ENCODE assay signal across 7 mouse cellular contexts in genomic region chr6:47314507-47315334, GRCm38 (mm10).
DNase-seq lines count a peak whose midpoint lies in the region; ATAC-seq lines count a peak whose summit lies in the region.

No protein-coding gene starts in this region.

- no peak for ATAC-seq in heart, embryonic 13.5 days (ENCODE audit: extremely low read depth, insufficient number of reproducible peaks, low FRiP score, low TSS enrichment)
- ATAC-seq in limb, embryonic 13.5 days (ENCODE audit: low FRiP score, low read depth), result 0 out of 2 replicates have a peak, but pooled peaks have one; percentile 24
- ATAC-seq in neutrophil, adult 5-6 weeks (ENCODE audit: extremely low read depth, insufficient number of reproducible peaks, low FRiP score, poor library complexity, severe bottlenecking), result 0 out of 2 replicates have a peak, but pooled peaks have one; percentile 36
- ATAC-seq in activated CD4-positive, CD25-positive, alpha-beta regulatory T cell, adult 4 months, result no peak

- no peak overlapping the region for H3K27ac ChIP-seq in heart, embryonic 13.5 days (replicated peaks)
- peak overlapping the region; percentile 55; the same call in 1 of the 2 replicates for H3K27ac ChIP-seq in limb, embryonic 13.5 days

- no peaks in the 10 kb centered on the region for H3K27me3 ChIP-seq in heart, embryonic 13.5 days (replicated peaks)
- H3K27me3 ChIP-seq in limb, embryonic 13.5 days, result no peaks in the 10 kb centered on the region

- H3K9me3 ChIP-seq in heart, embryonic 13.5 days, result no peaks in the 10 kb centered on the region
- no peaks in the 10 kb centered on the region for H3K9me3 ChIP-seq in limb, embryonic 13.5 days

- H3K4me3 ChIP-seq in heart, embryonic 13.5 days, result peak overlapping the region; percentile 32
- H3K4me3 ChIP-seq in limb, embryonic 13.5 days, result peak overlapping the region; percentile 31

- 58% methylated on average over 15 of the region's 15 CpGs for WGBS in heart, embryonic 13.5 days
- WGBS in limb, embryonic 13.5 days, result 51% methylated on average over 15 of the region's 15 CpGs

- H3K36me3 ChIP-seq in heart, embryonic 13.5 days, result no peaks in the 10 kb centered on the region
- H3K36me3 ChIP-seq in limb, embryonic 13.5 days, result no peaks in the 10 kb centered on the region

- H3K4me1 ChIP-seq in heart, embryonic 13.5 days, result peaks cover 19% of the 10 kb centered on the region
- H3K4me1 ChIP-seq in limb, embryonic 13.5 days, result peaks cover 21% of the 10 kb centered on the region

- peak; percentile 56 for DNase-seq in thymus, postnatal 0 days (ENCODE audit: low spot score)
- DNase-seq in thymus, postnatal 25 days, result no peak
- DNase-seq in c-Kit-positive CD71-positive TER-119-positive erythroid progenitor cells, embryonic 14.5 days (ENCODE audit: low spot score), result peak; percentile 25

- H3K9ac ChIP-seq in heart, embryonic 13.5 days, result peak overlapping the region; percentile 63
- peak overlapping the region; percentile 50; the same call in 1 of the 2 replicates for H3K9ac ChIP-seq in limb, embryonic 13.5 days

- peak overlapping the region; percentile 61 for H3K4me2 ChIP-seq in heart, embryonic 13.5 days
- H3K4me2 ChIP-seq in limb, embryonic 13.5 days (replicated peaks), result peak overlapping the region; percentile 59

Comparison
In these comparisons a context has a peak if more than half of its experiments do, and no peak if none do; other contexts are left out.
1. ATAC-seq: peak in limb, embryonic 13.5 days (single experiment) and neutrophil, adult 5-6 weeks (single experiment); none in heart, embryonic 13.5 days (single experiment) and activated CD4-positive, CD25-positive, alpha-beta regulatory T cell, adult 4 months (single experiment).